Mouse (Mus musculus) E14TG2a.4 (cell line): ENCODE measurements around the gene Tub.
A peak's percentile ranks its signal among the peaks of the same experiment; 100 is the strongest.

ENCODE experiments used
- H3K27me3 ChIP-seq: 2 replicates; pipeline ENCODE4 v1.6.1; 2014; ENCODE audit warnings: low read length, control low read depth; ENCODE audit not compliant: insufficient read depth
- H3K36me3 ChIP-seq: 2 replicates; pipeline ENCODE4 v1.6.1; 2014; ENCODE audit warnings: low read length, control low read depth; ENCODE audit not compliant: insufficient read depth
- H3K4me1 ChIP-seq: replicated peaks from 2 replicates; pipeline ENCODE4 v1.6.1; 2014; ENCODE audit warnings: low read depth, low read length, control low read depth
- H3K4me3 ChIP-seq: replicated peaks from 2 replicates; pipeline ENCODE4 v1.5.1; 2014; ENCODE audit warnings: mild to moderate bottlenecking, low read length
- H3K9me3 ChIP-seq: 2 replicates; pipeline ENCODE4 v1.6.1; 2014; ENCODE audit warnings: low read length, control low read depth
- CTCF ChIP-seq: conservative IDR thresholded peaks from 2 replicates; pipeline ENCODE4 v1.5.1; 2014; ENCODE audit warnings: low read length
- NANOG ChIP-seq: IDR thresholded peaks from 2 replicates; pipeline ENCODE4 v1.6.1; 2014; ENCODE audit warnings: borderline replicate concordance, low read length, mixed read lengths
- POU5F1 ChIP-seq: IDR thresholded peaks from 2 replicates; pipeline ENCODE4 v1.6.1; 2014; ENCODE audit warnings: low read length, borderline replicate concordance

Gene Tub

GRCm38 (mm10) chr7:109059536-109059935 lies 109.4 kb downstream of the Tub start:
- H3K4me3 ChIP-seq: no peak overlapping the region
- no peaks in the 10 kb centered on the region for H3K27me3 ChIP-seq
- no peaks in the 10 kb centered on the region for H3K9me3 ChIP-seq
- peaks cover 9% of the 10 kb centered on the region; the same call in 1 of the 2 replicates for H3K4me1 ChIP-seq
- TF ChIP-seq POU5F1 (no peak), CTCF (no peak), NANOG (no peak)
- no peaks in the 10 kb centered on the region for H3K36me3 ChIP-seq

- peaks cover 16% of the 10 kb centered on the region for H3K9me3 ChIP-seq
- 0 out of 2 replicates have a peak, but pooled peaks cover 5% of the 10 kb centered on the region for H3K4me1 ChIP-seq
- TF ChIP-seq POU5F1: no peak
- no peak for TF ChIP-seq CTCF
- TF ChIP-seq NANOG: no peak
- no peak overlapping the region for H3K4me3 ChIP-seq
- H3K27me3 ChIP-seq: no peaks in the 10 kb centered on the region
- no peaks in the 10 kb centered on the region for H3K36me3 ChIP-seq
Observed at GRCm38 (mm10) chr7:109069641-109070040, 119.5 kb downstream of the Tub start.

- Histone ChIP-seq H3K4me3 (no peak overlapping the region), H3K36me3 (no peaks in the 10 kb centered on the region), H3K4me1 (0 out of 2 replicates have a peak, but pooled peaks cover 5% of the 10 kb centered on the region), H3K9me3 (no peaks in the 10 kb centered on the region), H3K27me3 (no peaks in the 10 kb centered on the region)
- TF ChIP-seq POU5F1 (no peak), NANOG (no peak), CTCF (no peak)
Observed at GRCm38 (mm10) chr7:109072326-109072725, 122.2 kb downstream of the Tub start.

GRCm38 (mm10) chr7:109082269-109083112 lies 132.4 kb downstream of the Tub start:
- H3K36me3 ChIP-seq: no peaks in the 10 kb centered on the region
- TF ChIP-seq POU5F1 (no peak), NANOG (no peak), CTCF (no peak)
- peak overlapping the region; percentile 87 for H3K4me3 ChIP-seq
- H3K4me1 ChIP-seq: peaks cover 11% of the 10 kb centered on the region
- H3K9me3 ChIP-seq: no peaks in the 10 kb centered on the region
- H3K27me3 ChIP-seq: peaks cover 7% of the 10 kb centered on the region

GRCm38 (mm10) chr7:109083113-109083812 lies 133.1 kb downstream of the Tub start, which contains the start of gene Ric3:
Gene Ric3 (minus strand): TSS chr7:109083331.
- peak within 1 kb of the TSS; percentile 87 for H3K4me3 ChIP-seq
- no peaks in the 10 kb centered on the region for H3K9me3 ChIP-seq
- H3K4me1 ChIP-seq: peaks cover 11% of the 10 kb centered on the region
- H3K36me3 ChIP-seq: no peaks in the 10 kb centered on the region
- peaks cover 9% of the 10 kb centered on the region for H3K27me3 ChIP-seq
- TF ChIP-seq POU5F1 (no peak), NANOG (no peak), CTCF (no peak)

- Histone ChIP-seq H3K9me3 (no peaks in the 10 kb centered on the region), H3K4me3 (no peak overlapping the region), H3K36me3 (no peaks in the 10 kb centered on the region), H3K27me3 (peaks cover 9% of the 10 kb centered on the region), H3K4me1 (peaks cover 11% of the 10 kb centered on the region)
- no peak for TF ChIP-seq CTCF
- TF ChIP-seq NANOG: no peak
- TF ChIP-seq POU5F1: no peak
Observed at GRCm38 (mm10) chr7:109083813-109084184, 133.7 kb downstream of the Tub start.
